Mouse (Mus musculus): ENCODE measurements around the gene Basp1. TPM values are rescaled to one million over a fixed set of nuclear protein-coding genes. Genes with fewer than 3 reads are reported as not detected.

Basp1 gene
- total and polyA plus RNA-seq, 3 experiments: 1.8 to 2.4 (median 1.9) TPM

DNA sequence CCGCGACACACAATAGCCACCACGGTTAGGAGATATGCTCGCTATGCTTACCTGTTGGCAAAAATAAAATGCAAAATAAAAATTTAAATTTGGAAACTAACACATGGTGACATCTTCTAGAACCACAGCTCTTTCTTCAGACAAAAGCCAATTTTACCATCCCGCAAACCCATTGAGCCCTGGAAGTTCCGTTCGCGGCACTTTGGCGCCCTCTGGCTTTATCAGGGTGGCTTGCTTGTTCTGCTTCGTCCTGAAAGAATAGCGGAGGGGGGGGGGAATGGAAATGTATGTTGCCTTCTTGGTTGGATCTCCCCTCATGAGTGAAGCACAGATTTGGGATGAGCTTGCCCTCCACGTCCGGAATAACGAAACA is 1.2 kb upstream of the Basp1 start:
- intact Hi-C loops (cut with DNase I): loop anchor here (1.0 to 10.0 kb wide), 5 partner anchors 270 to 825 kb away; partner anchors contain the start of gene Zfp622
- 1% methylated on average over 14 of the region's 14 CpGs for WGBS
- no peak overlapping the region for H3K9ac ChIP-seq (ENCODE audit: low read depth, low read length)
- DNase-seq: peak; percentile 83 to 86
- H3K4me3 ChIP-seq: peak overlapping the region; percentile 33
- H3K27ac ChIP-seq: no peak overlapping the region
- H3K4me1 ChIP-seq (ENCODE audit: control insufficient read depth, insufficient read depth, low read length): peaks cover 2% of the 10 kb centered on the region; the same call in 1 of the 2 replicates
- H3K79me2 ChIP-seq (replicated peaks; ENCODE audit: control insufficient read depth, insufficient read depth, low read length): no peaks in the 10 kb centered on the region
- no peaks in the 10 kb centered on the region for H3K36me3 ChIP-seq (ENCODE audit: control insufficient read depth, insufficient read depth, low read length)
- TF ChIP-seq EP300 (IDR thresholded peaks at IDR 0.05; ENCODE audit: insufficient read depth, low read depth, low read length) (peak; percentile 66), CTCF (IDR thresholded peaks at IDR 0.05) (peak; percentile 75), POLR2A (IDR thresholded peaks at IDR 0.05; ENCODE audit: insufficient read depth, low read depth, low read length) (no peak)
- peaks cover 7% of the 10 kb centered on the region for H3K27me3 ChIP-seq (ENCODE audit: control insufficient read depth, insufficient read depth, low read length)

DNA sequence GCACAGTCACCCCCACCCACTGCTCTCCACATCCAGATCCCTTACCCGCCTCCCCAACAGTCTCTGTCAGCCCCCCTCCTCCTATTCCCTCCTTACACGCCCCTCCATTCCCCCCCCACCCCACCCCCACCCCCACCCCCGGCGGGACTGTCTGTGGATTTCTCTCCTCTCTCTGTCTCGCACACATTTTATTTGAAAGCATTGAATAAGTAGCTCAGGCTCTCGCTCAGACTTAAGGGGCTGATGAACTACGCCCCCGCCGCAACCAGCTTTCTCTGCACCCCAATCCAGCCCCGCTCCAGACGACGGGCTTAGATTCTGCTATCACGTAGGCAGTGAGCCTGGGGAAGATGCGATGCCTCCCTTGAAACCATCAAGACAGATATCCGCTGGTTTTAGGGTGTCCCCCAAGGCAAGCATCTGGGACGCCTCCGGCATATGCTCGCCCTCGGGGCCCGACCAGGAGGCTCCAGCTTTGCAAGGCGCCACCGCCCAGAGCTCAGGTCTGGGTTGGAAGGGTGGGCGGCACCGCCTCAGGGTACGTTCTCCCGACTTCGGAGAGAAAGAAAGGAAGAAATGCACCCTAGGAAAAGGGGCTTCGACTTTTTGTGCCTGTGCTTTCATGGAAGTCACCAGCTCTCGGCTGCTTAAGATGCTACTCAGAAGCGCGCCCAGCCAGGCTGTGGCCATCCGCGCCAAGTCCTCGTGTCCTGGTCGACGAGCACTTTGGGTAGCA is 615 bp upstream of the Basp1 start:
- H3K9ac ChIP-seq (ENCODE audit: low read depth, low read length): peak overlapping the region; percentile 61

DNA sequence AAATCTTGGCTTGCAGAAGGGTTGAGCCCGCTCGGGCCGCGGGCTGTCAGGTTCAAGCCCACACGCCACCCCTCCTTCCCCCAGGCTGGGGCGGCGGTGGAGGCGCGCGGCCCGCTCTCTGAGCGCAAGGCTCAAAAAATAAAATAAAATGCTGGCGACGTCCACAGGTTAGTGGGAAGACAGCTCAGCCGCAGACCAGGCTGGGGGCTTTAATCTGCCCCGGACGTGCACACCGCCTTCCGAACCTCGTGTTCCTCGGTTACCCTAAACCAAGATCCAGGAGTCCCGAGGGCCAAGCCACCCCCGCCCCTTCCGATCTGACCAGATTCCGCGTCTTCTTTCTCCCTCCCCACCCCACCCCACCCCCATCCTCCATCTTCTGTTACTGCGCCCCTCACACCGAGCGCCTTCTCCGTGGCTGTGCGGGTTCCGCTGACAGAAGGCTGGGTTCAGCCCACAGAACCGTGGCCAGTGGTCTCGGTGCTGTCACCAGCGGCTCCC is 753 bp downstream of the Basp1 start:
- no peak overlapping the region for H3K9ac ChIP-seq (ENCODE audit: low read depth, low read length)
- no peak for TF ChIP-seq EP300 (IDR thresholded peaks at IDR 0.05; ENCODE audit: insufficient read depth, low read depth, low read length)
- no peak for TF ChIP-seq POLR2A (IDR thresholded peaks at IDR 0.05; ENCODE audit: insufficient read depth, low read depth, low read length)
- no peak for TF ChIP-seq CTCF (IDR thresholded peaks at IDR 0.05)
- H3K79me2 ChIP-seq (replicated peaks; ENCODE audit: control insufficient read depth, insufficient read depth, low read length): no peaks in the 10 kb centered on the region
- DNase-seq: peak; percentile 10 to 32
- H3K27me3 ChIP-seq (ENCODE audit: control insufficient read depth, insufficient read depth, low read length): peaks cover 7% of the 10 kb centered on the region
- peak overlapping the region; percentile 52 for H3K4me3 ChIP-seq
- peaks cover 2% of the 10 kb centered on the region; the same call in 1 of the 2 replicates for H3K4me1 ChIP-seq (ENCODE audit: control insufficient read depth, insufficient read depth, low read length)
- intact Hi-C loops (cut with DNase I): loop anchor here (5.0 to 10.0 kb wide), 3 partner anchors 268 to 572 kb away; partner anchors contain the start of gene Zfp622
- no peaks in the 10 kb centered on the region for H3K36me3 ChIP-seq (ENCODE audit: control insufficient read depth, insufficient read depth, low read length)
- under 1% methylated on average over 35 of the region's 35 CpGs for WGBS
- H3K27ac ChIP-seq: no peak overlapping the region

More for the DNA sequence above, 615 bp upstream of the Basp1 start:
- Histone ChIP-seq H3K4me1 (ENCODE audit: control insufficient read depth, insufficient read depth, low read length) (peaks cover 2% of the 10 kb centered on the region; the same call in 1 of the 2 replicates), H3K27ac (no peak overlapping the region), H3K79me2 (replicated peaks; ENCODE audit: control insufficient read depth, insufficient read depth, low read length) (no peaks in the 10 kb centered on the region), H3K27me3 (ENCODE audit: control insufficient read depth, insufficient read depth, low read length) (peaks cover 7% of the 10 kb centered on the region), H3K36me3 (ENCODE audit: control insufficient read depth, insufficient read depth, low read length) (no peaks in the 10 kb centered on the region), H3K4me3 (peak overlapping the region; percentile 33)
- peak in 1 of 2 experiments; percentile 61 for DNase-seq
- intact Hi-C loops (cut with DNase I): loop anchor here (1.0 to 10.0 kb wide), 5 partner anchors 269 to 825 kb away; partner anchors contain the start of gene Zfp622
- no peak for TF ChIP-seq POLR2A (IDR thresholded peaks at IDR 0.05; ENCODE audit: insufficient read depth, low read depth, low read length)
- no peak for TF ChIP-seq CTCF (IDR thresholded peaks at IDR 0.05)
- no peak for TF ChIP-seq EP300 (IDR thresholded peaks at IDR 0.05; ENCODE audit: insufficient read depth, low read depth, low read length)
- under 1% methylated on average over 36 of the region's 36 CpGs for WGBS

DNA sequence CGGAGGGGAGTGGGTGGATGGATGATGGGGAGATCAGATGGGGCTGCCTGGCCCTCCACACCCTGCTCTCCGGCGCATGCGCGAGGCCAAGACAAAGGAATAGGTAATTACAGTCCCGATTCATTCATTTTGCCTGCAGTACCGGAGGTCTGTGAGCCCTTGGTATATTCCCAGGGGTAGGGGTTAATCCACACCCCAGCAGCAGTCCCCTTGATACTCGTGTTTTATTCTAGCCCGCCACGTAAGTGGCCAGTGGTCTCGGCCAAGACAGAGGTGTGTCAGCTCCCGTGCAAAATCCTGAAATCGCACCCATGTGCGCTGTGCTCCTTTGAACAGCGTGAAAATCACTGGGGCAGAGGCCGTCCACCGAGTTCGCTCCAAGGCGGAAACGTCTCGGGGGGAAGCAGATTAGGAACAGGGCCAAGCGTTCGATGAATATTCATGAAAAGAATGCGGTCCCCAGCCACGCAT is 1.4 kb downstream of the Basp1 start:
- TF ChIP-seq CTCF (IDR thresholded peaks at IDR 0.05) (no peak), EP300 (IDR thresholded peaks at IDR 0.05; ENCODE audit: insufficient read depth, low read depth, low read length) (no peak), POLR2A (IDR thresholded peaks at IDR 0.05; ENCODE audit: insufficient read depth, low read depth, low read length) (no peak)
- intact Hi-C loops (cut with DNase I): loop anchor here (5.0 to 10.0 kb wide), 3 partner anchors 267 to 573 kb away; partner anchors contain the start of gene Zfp622
- H3K36me3 ChIP-seq (ENCODE audit: control insufficient read depth, insufficient read depth, low read length): no peaks in the 10 kb centered on the region
- peak overlapping the region; percentile 52 for H3K4me3 ChIP-seq
- H3K27ac ChIP-seq: no peak overlapping the region
- H3K79me2 ChIP-seq (replicated peaks; ENCODE audit: control insufficient read depth, insufficient read depth, low read length): no peaks in the 10 kb centered on the region
- H3K4me1 ChIP-seq (ENCODE audit: control insufficient read depth, insufficient read depth, low read length): peaks cover 2% of the 10 kb centered on the region; the same call in 1 of the 2 replicates
- H3K9ac ChIP-seq (ENCODE audit: low read depth, low read length): peak overlapping the region; percentile 6
- peak; percentile 24 to 34 for DNase-seq
- WGBS: 1% methylated on average over 25 of the region's 25 CpGs
- peaks cover 7% of the 10 kb centered on the region for H3K27me3 ChIP-seq (ENCODE audit: control insufficient read depth, insufficient read depth, low read length)

DNA sequence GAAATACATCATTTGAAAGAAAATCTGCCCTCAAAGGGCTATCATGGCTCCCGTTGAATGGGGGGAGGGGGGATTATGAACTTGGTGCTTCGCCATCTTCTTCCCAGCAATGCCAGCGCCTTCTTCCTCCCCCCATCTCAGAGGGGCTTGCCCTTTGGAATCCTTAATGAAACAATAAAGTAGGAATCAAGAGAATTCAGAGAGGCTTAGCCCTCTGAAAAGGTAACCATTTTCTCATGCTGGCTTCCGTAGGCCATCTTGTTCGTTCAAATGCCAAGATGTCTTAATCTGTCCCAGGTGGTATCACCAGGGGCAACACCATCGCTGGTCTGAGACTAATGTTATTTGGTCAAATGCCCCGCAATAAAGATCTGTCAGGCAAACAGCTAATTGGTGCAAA is 2.1 kb downstream of the Basp1 start:
- no peak for DNase-seq
- Histone ChIP-seq H3K27ac (no peak overlapping the region), H3K79me2 (replicated peaks; ENCODE audit: control insufficient read depth, insufficient read depth, low read length) (no peaks in the 10 kb centered on the region), H3K27me3 (ENCODE audit: control insufficient read depth, insufficient read depth, low read length) (peaks cover 7% of the 10 kb centered on the region), H3K9ac (ENCODE audit: low read depth, low read length) (no peak overlapping the region), H3K36me3 (ENCODE audit: control insufficient read depth, insufficient read depth, low read length) (no peaks in the 10 kb centered on the region), H3K4me3 (no peak overlapping the region), H3K4me1 (ENCODE audit: control insufficient read depth, insufficient read depth, low read length) (peaks cover 2% of the 10 kb centered on the region; the same call in 1 of the 2 replicates)
- 79% methylated on average over 7 of the region's 7 CpGs for WGBS
- TF ChIP-seq POLR2A (IDR thresholded peaks at IDR 0.05; ENCODE audit: insufficient read depth, low read depth, low read length) (no peak), EP300 (IDR thresholded peaks at IDR 0.05; ENCODE audit: insufficient read depth, low read depth, low read length) (no peak), CTCF (IDR thresholded peaks at IDR 0.05) (no peak)
- intact Hi-C loops (cut with DNase I): loop anchor here (5.0 to 10.0 kb wide), 3 partner anchors 267 to 573 kb away; partner anchors contain the start of gene Zfp622
